Mouse (Mus musculus): ENCODE data around the gene Siae.

- no peak for TF ChIP-seq GATA1 (IDR thresholded peaks at IDR 0.05; ENCODE audit: low read length)
- no peak for TF ChIP-seq TAL1 (IDR thresholded peaks at IDR 0.05; ENCODE audit: low read length)
Observed at GRCm38 (mm10) chr9:37527396-37528224, 27.9 kb upstream of the Siae start, which contains the start of gene Esam.

Measured in erythroblast, embryonic 14.5 days (primary cell).